In genomic region chr2:128137480-128138276, GRCm38 (mm10) we compare ENCODE assay signal across 11 mouse cellular contexts. TPM values are rescaled to one million over a fixed set of nuclear protein-coding genes. Genes with fewer than 3 reads are reported as not detected.
DNase-seq lines count a peak whose midpoint lies in the region; ATAC-seq and TF ChIP-seq lines count a peak whose summit lies in the region.
"Had no signal": no experiment of that assay in that cellular context is flagged by ENCODE, and none has a peak within 500 bp of the region (broad histone marks: within the 10 kb centered on the region; RNA-seq: fewer than 3 reads in every experiment).

No protein-coding gene starts in this region.

- no peaks in the 10 kb centered on the region for H3K27me3 ChIP-seq in forebrain, embryonic 14.5 days (replicated peaks; ENCODE audit: control insufficient read depth, insufficient read depth, low read length)
- H3K27me3 ChIP-seq in forebrain, embryonic 12.5 days, result no peaks in the 10 kb centered on the region
- no peaks in the 10 kb centered on the region for H3K27me3 ChIP-seq in liver, postnatal 0 days (ENCODE audit: insufficient read depth, low read length)
- H3K27me3 ChIP-seq in liver, embryonic 12.5 days (replicated peaks), result no peaks in the 10 kb centered on the region
- H3K27me3 ChIP-seq in heart, embryonic 14.5 days (ENCODE audit: control insufficient read depth, insufficient read depth, low read length), result no peaks in the 10 kb centered on the region
- no peaks in the 10 kb centered on the region for H3K27me3 ChIP-seq in thymus, adult 2 months (ENCODE audit: control insufficient read depth, insufficient read depth, low read length)
- H3K27me3 ChIP-seq: liver, embryonic 13.5 days had no signal

- 70% methylated on average over 22 of the region's 22 CpGs for WGBS in forebrain, embryonic 14.5 days
- WGBS in forebrain, embryonic 12.5 days, result 84% methylated on average over 22 of the region's 22 CpGs
- WGBS in liver, postnatal 0 days (ENCODE audit: insufficient replicate concordance), result 84% methylated on average over 22 of the region's 22 CpGs
- WGBS in liver, embryonic 12.5 days (ENCODE audit: insufficient replicate concordance), result 88% methylated on average over 22 of the region's 22 CpGs
- 60% methylated on average over 22 of the region's 22 CpGs for WGBS in heart, embryonic 14.5 days
- WGBS in thymus, adult 2 months, result 89% methylated on average over 22 of the region's 22 CpGs

- H3K9me3 ChIP-seq in forebrain, embryonic 14.5 days (replicated peaks; ENCODE audit: control insufficient read depth, low read length), result no peaks in the 10 kb centered on the region
- no peaks in the 10 kb centered on the region for H3K9me3 ChIP-seq in forebrain, embryonic 12.5 days
- H3K9me3 ChIP-seq in liver, postnatal 0 days (ENCODE audit: low read length), result no peaks in the 10 kb centered on the region
- no peaks in the 10 kb centered on the region for H3K9me3 ChIP-seq in liver, embryonic 12.5 days (replicated peaks)
- H3K9me3 ChIP-seq in heart, embryonic 14.5 days (ENCODE audit: control insufficient read depth, low read length), result no peaks in the 10 kb centered on the region
- H3K9me3 ChIP-seq: G1E; liver, embryonic 13.5 days had no signal

- H3K9ac ChIP-seq in forebrain, embryonic 14.5 days (ENCODE audit: low read length), result no peak overlapping the region
- H3K9ac ChIP-seq in forebrain, embryonic 12.5 days, result no peak overlapping the region
- H3K9ac ChIP-seq in liver, postnatal 0 days (replicated peaks), result no peak overlapping the region; the same call in 1 of the 2 replicates
- H3K9ac ChIP-seq in liver, embryonic 12.5 days, result no peak overlapping the region
- H3K9ac ChIP-seq in heart, embryonic 14.5 days (ENCODE audit: low read length), result no peak overlapping the region
- H3K9ac ChIP-seq: liver, embryonic 13.5 days had no signal

- H3K4me1 ChIP-seq in forebrain, embryonic 14.5 days (ENCODE audit: control insufficient read depth, insufficient read depth, low read length), result peaks cover 16% of the 10 kb centered on the region
- H3K4me1 ChIP-seq in forebrain, embryonic 12.5 days, result peaks cover 32% of the 10 kb centered on the region
- H3K4me1 ChIP-seq in liver, postnatal 0 days (ENCODE audit: insufficient read depth), result peaks cover 36% of the 10 kb centered on the region
- peaks cover 43% of the 10 kb centered on the region for H3K4me1 ChIP-seq in liver, embryonic 12.5 days
- H3K4me1 ChIP-seq in heart, embryonic 14.5 days (ENCODE audit: control insufficient read depth in 2 of 2, insufficient read depth in 2 of 2, low read length in 2 of 2), result peaks cover 17 to 34% of the 10 kb centered on the region in 2 experiments
- H3K4me1 ChIP-seq in thymus, adult 2 months (replicated peaks; ENCODE audit: control insufficient read depth, insufficient read depth, low read length), result peaks cover 2% of the 10 kb centered on the region

- peaks cover 8% of the 10 kb centered on the region; the same call in 1 of the 2 replicates for H3K36me3 ChIP-seq in forebrain, embryonic 14.5 days (ENCODE audit: control insufficient read depth, insufficient read depth, low read length)
- peaks cover 25% of the 10 kb centered on the region for H3K36me3 ChIP-seq in forebrain, embryonic 12.5 days (replicated peaks)
- H3K36me3 ChIP-seq in liver, postnatal 0 days (replicated peaks; ENCODE audit: insufficient read depth, low read length), result peaks cover 17% of the 10 kb centered on the region
- peaks cover 58% of the 10 kb centered on the region for H3K36me3 ChIP-seq in liver, embryonic 12.5 days
- peaks cover 46% of the 10 kb centered on the region for H3K36me3 ChIP-seq in heart, embryonic 14.5 days (ENCODE audit: control insufficient read depth, insufficient read depth, low read length)
- peaks cover 12% of the 10 kb centered on the region for H3K36me3 ChIP-seq in thymus, adult 2 months (ENCODE audit: control insufficient read depth, insufficient read depth, low read length)

- no peak overlapping the region for H3K27ac ChIP-seq in forebrain, embryonic 14.5 days (ENCODE audit: low read depth, low read length)
- no peak overlapping the region for H3K27ac ChIP-seq in forebrain, embryonic 12.5 days
- H3K27ac ChIP-seq in liver, postnatal 0 days (ENCODE audit: low read depth), result peak overlapping the region; percentile 70
- no peak overlapping the region for H3K27ac ChIP-seq in liver, embryonic 12.5 days
- peak overlapping the region in 1 of 2 experiments; percentile 62; a peak in 3 of 4 replicates for H3K27ac ChIP-seq in heart, embryonic 14.5 days (replicated peaks in 1 of 2; ENCODE audit: control insufficient read depth in 1 of 2, insufficient read depth in 1 of 2, low read depth in 2 of 2, low read length in 2 of 2)
- H3K27ac ChIP-seq in thymus, adult 2 months (ENCODE audit: control insufficient read depth, insufficient read depth, low read length), result no peak overlapping the region
- H3K27ac ChIP-seq: liver, embryonic 13.5 days had no signal

- no peak for TF ChIP-seq CTCF in liver, postnatal 0 days (IDR thresholded peaks at IDR 0.05; ENCODE audit: low read depth)
- no peak for TF ChIP-seq CTCF in thymus, adult 2 months (IDR thresholded peaks at IDR 0.05; ENCODE audit: borderline replicate concordance, control insufficient read depth, extremely low read depth, insufficient read depth, low read length, poor library complexity)

- TF ChIP-seq EP300 in liver, postnatal 0 days (IDR thresholded peaks at IDR 0.05; ENCODE audit: low read depth), result no peak

- no peak for TF ChIP-seq POLR2A in thymus, adult 2 months (IDR thresholded peaks at IDR 0.05; ENCODE audit: control insufficient read depth, extremely low read depth, insufficient read depth, low read length, poor library complexity)

- DNase-seq in forebrain, embryonic 14.5 days (ENCODE audit: low spot score), result peak; percentile 31
- no peak for DNase-seq in liver, postnatal 0 days
- no peak for DNase-seq in testis, postnatal 14 days (ENCODE audit: low spot score)
- DNase-seq in thymus, adult 2 months, result no peak
- DNase-seq: cerebellum, postnatal 36 days; kidney, adult 11 months; liver, embryonic 13.5 days had no signal

- no peak overlapping the region for H3K4me3 ChIP-seq in forebrain, embryonic 14.5 days (ENCODE audit: low read depth, low read length)
- no peak overlapping the region for H3K4me3 ChIP-seq in forebrain, embryonic 12.5 days (replicated peaks)
- H3K4me3 ChIP-seq in liver, postnatal 0 days (ENCODE audit: low read depth, low read length), result no peak overlapping the region
- no peak overlapping the region for H3K4me3 ChIP-seq in liver, embryonic 12.5 days
- H3K4me3 ChIP-seq in heart, embryonic 14.5 days (ENCODE audit: control insufficient read depth in 1 of 2, insufficient read depth in 1 of 2, low read depth in 1 of 2, low read length in 2 of 2), result no peak overlapping the region
- H3K4me3 ChIP-seq in thymus, adult 2 months (ENCODE audit: control insufficient read depth, insufficient read depth, low read length), result no peak overlapping the region
- H3K4me3 ChIP-seq: liver, embryonic 13.5 days had no signal

- ATAC-seq in forebrain, embryonic 14.5 days, result no peak
- ATAC-seq in forebrain, embryonic 12.5 days (ENCODE audit: low FRiP score), result no peak
- ATAC-seq in liver, postnatal 0 days, result peak; percentile 50; the same call in 1 of the 2 replicates
- ATAC-seq in liver, embryonic 12.5 days, result no peak
- ATAC-seq in heart, embryonic 14.5 days (ENCODE audit: insufficient number of reproducible peaks, insufficient read depth, low FRiP score, low read depth), result no peak

- H3K4me2 ChIP-seq in forebrain, embryonic 14.5 days (ENCODE audit: low read length), result no peak overlapping the region
- H3K4me2 ChIP-seq in forebrain, embryonic 12.5 days, result no peak overlapping the region
- H3K4me2 ChIP-seq in liver, postnatal 0 days (ENCODE audit: low read depth, low read length), result no peak overlapping the region
- H3K4me2 ChIP-seq in liver, embryonic 12.5 days, result no peak overlapping the region
- H3K4me2 ChIP-seq in heart, embryonic 14.5 days (ENCODE audit: low read length), result 0 out of 2 replicates have a peak overlapping the region, but pooled peaks have one; percentile 14
- H3K4me2 ChIP-seq: liver, embryonic 13.5 days had no signal

RNA-seq across cellular contexts. Expression of gene Bcl2l11, which starts 11.8 kb away (rescaled TPM):
- 6.6 and 8.2 TPM in 2 replicates for polyA plus RNA-seq in forebrain, embryonic 14.5 days (2014; fragmentation: Nextera tagmentation; extraction: Ambion mirVana)
- 18.8 and 19.6 TPM in 2 replicates for polyA plus RNA-seq in forebrain, embryonic 12.5 days (2016; fragmentation: Nextera tagmentation; extraction: Ambion mirVana)
- polyA plus RNA-seq in liver, postnatal 0 days (2015; fragmentation: Nextera tagmentation; extraction: Ambion mirVana), result 6.4 and 6.5 TPM in 2 replicates
- 9.4 and 9.7 TPM in 2 replicates for polyA plus RNA-seq in liver, embryonic 12.5 days (2016; fragmentation: Nextera tagmentation; extraction: Ambion mirVana)
- 19.7 and 21.0 TPM in 2 replicates for polyA plus RNA-seq in heart, embryonic 14.5 days (2014; fragmentation: Nextera tagmentation; extraction: Ambion mirVana)
- 54.4 and 63.3 TPM in 2 replicates for polyA plus RNA-seq in thymus, adult 2 months (2012; rRNA removed)
